Mouse (Mus musculus) CH12.LX (cell line): Measurements from ENCODE around the gene Abhd12. TPM values are rescaled to one million over a fixed set of nuclear protein-coding genes. Genes with fewer than 3 reads are reported as not detected.

ENCODE experiments used
- DNase-seq: peaks from one replicate; pipeline ENCODE4 v3.0.0-alpha.2; 2013; ENCODE audit errors: extremely low read depth
- H3K27ac ChIP-seq: 2 replicates; pipeline ENCODE4 v1.5.1; 2012; ENCODE audit warnings: low read depth, mild to moderate bottlenecking, control low read depth, moderate library complexity; ENCODE audit not compliant: insufficient read depth
- H3K27me3 ChIP-seq: replicated peaks from 2 replicates; pipeline ENCODE3; 2012; ENCODE audit warnings: inconsistent platforms
- H3K36me3 ChIP-seq, 2 experiments: replicated peaks in 1 of 2; 2 replicates each; pipeline versions ENCODE3 to v1.6.1; 2012; ENCODE audit warnings: inconsistent platforms in 1 of 2, low read length in 1 of 2, mild to moderate bottlenecking in 1 of 2, mixed read lengths in 1 of 2, moderate library complexity in 1 of 2; ENCODE audit not compliant: control insufficient read depth in 1 of 2, insufficient read depth in 1 of 2
- H3K4me1 ChIP-seq, 2 experiments: 2 replicates each; pipeline ENCODE4 v1.6.1; 2012; ENCODE audit warnings: inconsistent platforms in 1 of 2, moderate library complexity in 1 of 2; ENCODE audit not compliant: insufficient read depth in 2 of 2, control insufficient read depth in 1 of 2
- H3K4me2 ChIP-seq: 2 replicates; pipeline ENCODE4 v1.6.1; 2012; ENCODE audit warnings: low read depth, mild to moderate bottlenecking, control low read depth; ENCODE audit not compliant: poor library complexity, insufficient read depth, severe bottlenecking
- H3K4me3 ChIP-seq, 3 experiments: fragments of 150-350 bp in 1 of 3; sonication (generic) in 1 of 3; replicated peaks in 1 of 3; 2 replicates each; pipeline versions ENCODE3 to v1.5.1; 2011 to 2012; ENCODE audit warnings: low read depth in 2 of 3, low read length in 2 of 3, mild to moderate bottlenecking in 2 of 3, moderate library complexity in 2 of 3, control low read depth in 1 of 3, improper control_type of control experiment in 1 of 3, inconsistent platforms in 1 of 3, mixed read lengths in 1 of 3; ENCODE audit not compliant: poor library complexity in 1 of 3
- H3K79me2 ChIP-seq: replicated peaks from 2 replicates; pipeline ENCODE4 v1.6.1; 2012; ENCODE audit warnings: mild to moderate bottlenecking, moderate library complexity; ENCODE audit not compliant: control insufficient read depth, poor library complexity, insufficient read depth, severe bottlenecking; ENCODE audit errors: extremely low read depth
- H3K9ac ChIP-seq: 2 replicates; pipeline ENCODE4 v1.6.1; 2012; ENCODE audit warnings: low read depth, mild to moderate bottlenecking, control low read depth, moderate library complexity; ENCODE audit not compliant: insufficient read depth
- H3K9me3 ChIP-seq: replicated peaks from 2 replicates; pipeline ENCODE3; 2012; ENCODE audit warnings: low read length, inconsistent platforms, mixed read lengths
- CHD1 ChIP-seq: IDR thresholded peaks from 2 replicates; pipeline ENCODE4 v1.6.1; 2012; ENCODE audit warnings: low read depth, low read length, improper control_type of control experiment, inconsistent platforms
- CHD2 ChIP-seq: IDR thresholded peaks from 2 replicates; pipeline ENCODE4 v1.6.1; 2011; ENCODE audit warnings: low read length, improper control_type of control experiment
- EP300 ChIP-seq: IDR thresholded peaks from 2 replicates; pipeline ENCODE4 v1.6.1; 2011; ENCODE audit warnings: low read length, improper control_type of control experiment
- GABPA ChIP-seq: IDR thresholded peaks from 2 replicates; pipeline ENCODE4 v1.6.1; 2012; ENCODE audit warnings: low read depth, low read length, improper control_type of control experiment, inconsistent platforms; ENCODE audit not compliant: insufficient replicate concordance
- HCFC1 ChIP-seq: IDR thresholded peaks from 2 replicates; pipeline ENCODE4 v1.6.1; 2012; ENCODE audit warnings: low read depth, mild to moderate bottlenecking, inconsistent platforms, low read length, improper control_type of control experiment
- JUND ChIP-seq: conservative IDR thresholded peaks from 2 replicates; pipeline ENCODE4 v1.6.1; 2011; ENCODE audit warnings: low read depth, low read length, improper control_type of control experiment
- MAFK ChIP-seq: IDR thresholded peaks from 2 replicates; pipeline ENCODE4 v1.6.1; 2011; ENCODE audit warnings: low read length, improper control_type of control experiment; ENCODE audit not compliant: insufficient replicate concordance
- MAZ ChIP-seq: IDR thresholded peaks from 2 replicates; pipeline ENCODE4 v1.6.1; 2012; ENCODE audit warnings: low read depth, mild to moderate bottlenecking, inconsistent platforms, low read length, improper control_type of control experiment, moderate library complexity
- MXI1 ChIP-seq: IDR thresholded peaks from 2 replicates; pipeline ENCODE4 v1.6.1; 2011; ENCODE audit warnings: mild to moderate bottlenecking, low read depth, low read length, improper control_type of control experiment
- PAX5 ChIP-seq: IDR thresholded peaks from 2 replicates; pipeline ENCODE4 v1.6.1; 2012; ENCODE audit warnings: low read length, inconsistent platforms, mixed read lengths
- POLR2A ChIP-seq: IDR thresholded peaks from 2 replicates; pipeline ENCODE4 v1.6.1; 2011; ENCODE audit warnings: low read depth, mild to moderate bottlenecking, improper control_type of control experiment, low read length
- POLR2AphosphoS2 ChIP-seq: IDR thresholded peaks from 2 replicates; pipeline ENCODE4 v1.6.1; 2011; ENCODE audit warnings: low read depth, low read length, improper control_type of control experiment
- SIN3A ChIP-seq: IDR thresholded peaks from 2 replicates; pipeline ENCODE4 v1.6.1; 2012; ENCODE audit warnings: low read length, improper control_type of control experiment, inconsistent platforms
- TBP ChIP-seq: conservative IDR thresholded peaks from 2 replicates; pipeline ENCODE4 v1.6.1; 2011; ENCODE audit warnings: low read depth, low read length, improper control_type of control experiment
- USF2 ChIP-seq: conservative IDR thresholded peaks from 2 replicates; pipeline ENCODE4 v1.6.1; 2011; ENCODE audit warnings: low read depth, low read length, improper control_type of control experiment
- ZNF384 ChIP-seq: IDR thresholded peaks from 2 replicates; pipeline ENCODE4 v1.6.1; 2012; ENCODE audit warnings: low read depth, low read length, improper control_type of control experiment, inconsistent platforms
- dilution Hi-C: fragments of 300-500 bp; cut with MboI; formaldehyde crosslinking; loops from 2 replicates; pipeline ENCODE4 v1.14.3; 2020; ENCODE audit warnings: low sequenced_read_pairs; ENCODE audit not compliant: extremely low pct_unique_long_range_greater_than_20kb, extremely low pct_ligation_motif_present
- in situ Hi-C: fragments of 300-500 bp; cut with MboI; formaldehyde crosslinking; loops from 3 replicates; pipeline ENCODE4 v1.14.3; 2019; ENCODE audit warnings: low sequenced_read_pairs, low pct_ligation_motif_present, low pct_unique_long_range_greater_than_20kb, mixed read lengths
- polyA plus RNA-seq: library from polyadenylated mRNA; unstranded; fragments of >175 nt; gene quantifications from 2 replicates; pipeline ENCODE4 v1.2.1, GENCODE M21; 2012; ENCODE audit warnings: low read depth; ENCODE audit not compliant: insufficient read length
- total RNA-seq, 2 experiments: library from RNA; depleted of rRNA; stranded (reverse); fragments of 300-350 nt in 1 of 2; fragments of >200 nt in 1 of 2; gene quantifications; 2 replicates each; pipeline ENCODE4 v1.2.3; 2012 to 2014

Gene Abhd12
- total and polyA plus RNA-seq, 3 experiments, result 43.6 to 51.5 (median 51.3) TPM

- H3K4me2 ChIP-seq, result peak overlapping the region; percentile 35
- DNase-seq, result no peak
- TF ChIP-seq MAFK (no peak), EP300 (no peak), MAZ (no peak), TBP (no peak), ZNF384 (no peak), PAX5 (no peak), CHD2 (no peak), POLR2A (no peak), SIN3A (no peak), USF2 (no peak), GABPA (no peak)
- dilution Hi-C loops, result no loop called here
- H3K36me3 ChIP-seq, result peaks cover 7 to 54% of the 10 kb centered on the region in 2 experiments
- no peaks in the 10 kb centered on the region for H3K9me3 ChIP-seq
- H3K9ac ChIP-seq, result no peak overlapping the region; the same call in 1 of the 2 replicates
- H3K79me2 ChIP-seq, result no peaks in the 10 kb centered on the region; the same call in none of the 2 replicates
- H3K4me3 ChIP-seq, result no peak overlapping the region
- in situ Hi-C loops, result loop anchor here (25.0 kb wide), 1 partner anchor 168 kb away; no protein-coding TSS in a partner anchor
- H3K27ac ChIP-seq, result no peak overlapping the region; the same call in 1 of the 2 replicates
- H3K27me3 ChIP-seq, result no peaks in the 10 kb centered on the region
- peaks cover 41 to 68% of the 10 kb centered on the region in 2 experiments for H3K4me1 ChIP-seq
Observed at GRCm38 (mm10) chr2:150844798-150845197, 59.7 kb downstream of the Abhd12 start.

GRCm38 (mm10) chr2:150842049-150842461, 62.5 kb downstream of the Abhd12 start:
- H3K4me1 ChIP-seq, result peaks cover 44 to 83% of the 10 kb centered on the region in 2 experiments

GRCm38 (mm10) chr2:150841109-150841508, 63.4 kb downstream of the Abhd12 start:
- Histone ChIP-seq H3K27me3 (no peaks in the 10 kb centered on the region), H3K79me2 (no peaks in the 10 kb centered on the region), H3K4me1 (peaks cover 42 to 76% of the 10 kb centered on the region in 2 experiments), H3K36me3 (peaks cover 18 to 65% of the 10 kb centered on the region in 2 experiments), H3K4me2 (no peak overlapping the region), H3K9me3 (no peaks in the 10 kb centered on the region), H3K9ac (no peak overlapping the region)
- in situ Hi-C loops, result loop anchor here (25.0 kb wide), 1 partner anchor 171 kb away; no protein-coding TSS in a partner anchor
- TF ChIP-seq MAZ (no peak), POLR2AphosphoS2 (no peak), CHD1 (no peak), CHD2 (no peak), EP300 (no peak), JUND (no peak), MXI1 (no peak)
- TF ChIP-seq, all 38 proteins: peak for 0
- dilution Hi-C loops, result no loop called here
- H3K4me3 ChIP-seq, result no peak overlapping the region
- DNase-seq, result no peak
- H3K27ac ChIP-seq, result no peak overlapping the region

More at GRCm38 (mm10) chr2:150842049-150842461, 62.5 kb downstream of the Abhd12 start:
- Histone ChIP-seq H3K4me3 (no peak overlapping the region), H3K4me2 (no peak overlapping the region), H3K27me3 (no peaks in the 10 kb centered on the region), H3K9me3 (no peaks in the 10 kb centered on the region), H3K36me3 (peaks cover 21 to 66% of the 10 kb centered on the region in 2 experiments), H3K27ac (no peak overlapping the region), H3K9ac (no peak overlapping the region), H3K79me2 (no peaks in the 10 kb centered on the region)
- dilution Hi-C loops (no loop called here), in situ Hi-C loops (loop anchor here (25.0 kb wide), 1 partner anchor 170 kb away; no protein-coding TSS in a partner anchor)
- TF ChIP-seq HCFC1, result no peak
- TF ChIP-seq MAZ, result no peak
- no peak for DNase-seq
